In the genomic region with DNA sequence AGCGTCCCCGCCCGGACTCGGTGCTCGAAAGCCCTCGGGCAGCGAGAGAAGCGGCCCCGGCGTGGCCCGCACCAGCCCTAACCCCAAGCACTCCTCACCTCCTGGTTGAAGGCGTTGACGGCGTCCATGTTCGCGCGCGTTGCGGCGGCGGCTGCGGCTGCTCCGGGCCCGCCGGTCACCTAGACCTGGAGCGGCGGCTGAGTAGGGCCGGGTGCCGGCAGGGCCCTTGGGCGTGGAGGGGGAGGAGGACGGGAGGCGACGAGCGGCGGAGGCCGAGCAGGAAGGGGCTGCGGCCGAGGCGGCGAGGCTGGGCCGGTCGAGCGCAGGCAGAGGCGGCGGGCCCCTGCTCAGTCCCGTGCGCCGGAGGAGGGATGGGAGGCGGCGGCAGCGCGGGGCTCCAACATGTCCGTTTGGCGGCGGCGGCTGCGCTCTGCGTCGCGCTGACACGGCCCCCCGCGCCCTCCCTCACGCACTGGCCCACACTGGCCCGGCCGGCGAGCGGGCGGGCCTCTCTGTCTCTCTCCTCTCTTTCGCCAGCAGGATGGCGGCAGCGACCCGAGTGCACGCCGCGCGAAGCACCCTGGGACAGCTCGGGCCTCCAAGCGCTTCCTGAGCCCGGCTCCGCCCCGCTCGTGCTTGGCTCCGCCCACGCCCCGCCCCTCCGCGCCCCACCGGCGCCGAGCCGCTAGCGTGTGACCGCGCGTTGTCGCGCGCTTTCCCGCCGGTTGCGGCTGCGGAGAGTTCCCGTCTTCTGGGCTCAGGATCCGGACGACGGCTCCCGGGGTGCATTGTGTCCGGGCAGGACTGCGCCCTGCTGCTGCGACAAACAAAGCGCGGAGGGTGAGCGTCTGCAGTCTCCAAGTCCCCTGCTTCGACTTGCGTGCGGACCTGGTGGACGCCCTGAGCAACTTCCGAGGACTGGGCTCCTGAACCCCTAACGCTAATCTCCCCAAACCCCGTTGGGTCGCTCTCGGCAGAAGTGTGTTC, we compare ENCODE assay signal across 7 mouse cellular contexts. TPM values are rescaled to one million over a fixed set of nuclear protein-coding genes. Genes with fewer than 3 reads are reported as not detected.
DNase-seq lines count a peak whose midpoint lies in the region; ATAC-seq lines count a peak whose summit lies in the region.

A gene (minus strand): TSS at position 599 of the 987 bp plus-strand sequence.

- under 1% methylated on average over 115 of the region's 123 CpGs for WGBS in intestine, embryonic 15.5 days
- WGBS in midbrain, embryonic 10.5 days = under 1% methylated on average over 117 of the region's 123 CpGs

- ATAC-seq in intestine, embryonic 15.5 days = peak; percentile 96

- H3K27ac ChIP-seq in intestine, embryonic 15.5 days = peak within 1 kb of the TSS; percentile 97
- peak within 1 kb of the TSS; percentile 99 for H3K27ac ChIP-seq in midbrain, embryonic 10.5 days (replicated peaks)

- peaks cover 23% of the 10 kb centered on the region for H3K4me1 ChIP-seq in intestine, embryonic 15.5 days (replicated peaks)
- peaks cover 51% of the 10 kb centered on the region for H3K4me1 ChIP-seq in midbrain, embryonic 10.5 days

- no peaks in the 10 kb centered on the region for H3K9me3 ChIP-seq in intestine, embryonic 15.5 days
- no peaks in the 10 kb centered on the region for H3K9me3 ChIP-seq in midbrain, embryonic 10.5 days (replicated peaks)

- peak within 1 kb of the TSS; percentile 86 for H3K4me2 ChIP-seq in intestine, embryonic 15.5 days (replicated peaks)

- H3K36me3 ChIP-seq in intestine, embryonic 15.5 days = no peaks in the 10 kb centered on the region
- H3K36me3 ChIP-seq in midbrain, embryonic 10.5 days = peaks cover 6% of the 10 kb centered on the region; the same call in 1 of the 2 replicates

- H3K4me3 ChIP-seq in intestine, embryonic 15.5 days (replicated peaks) = peak within 1 kb of the TSS; percentile 100
- H3K4me3 ChIP-seq in midbrain, embryonic 10.5 days = peak within 1 kb of the TSS; percentile 100

- intact Hi-C loops in gastrocnemius, postnatal 36 days (cut with DNase I) = no loop called here
- intact Hi-C loops in left cerebral cortex, postnatal 25 days (cut with DNase I) = no loop called here

- H3K9ac ChIP-seq in intestine, embryonic 15.5 days = peak within 1 kb of the TSS; percentile 99

- DNase-seq in adrenal gland, adult 18-20 months (ENCODE audit: low spot score in 2 of 2) = peak; percentile 98
- peak; percentile 97 for DNase-seq in embryo, embryonic 11 days
- DNase-seq in gastrocnemius, postnatal 36 days = peak; percentile 92 to 95
- DNase-seq in left cerebral cortex, postnatal 25 days (ENCODE audit: low spot score in 2 of 2) = peak; percentile 97 to 98
- peak; percentile 96 for DNase-seq in midbrain, embryonic 10.5 days (ENCODE audit: low spot score)
- peak; percentile 94 for DNase-seq in right cerebral cortex, postnatal 4 days

- no peaks in the 10 kb centered on the region for H3K27me3 ChIP-seq in intestine, embryonic 15.5 days (replicated peaks)
- H3K27me3 ChIP-seq in midbrain, embryonic 10.5 days (ENCODE audit: low read depth, poor library complexity, severe bottlenecking) = no peaks in the 10 kb centered on the region

RNA-seq across cellular contexts. Expression of the gene that starts here (rescaled TPM):
- 10 to 100 TPM; 39.5 to 44.7 TPM for total RNA-seq in adrenal gland, adult 18-20 months (2021)
- total RNA-seq in gastrocnemius, postnatal 36 days (2021) = 10 to 100 TPM; 15.0 to 17.4 TPM
- 25.1 and 25.3 TPM in 2 replicates for polyA plus RNA-seq in intestine, embryonic 15.5 days (2015; fragmentation: Nextera tagmentation; extraction: Ambion mirVana)
- total RNA-seq in left cerebral cortex, postnatal 25 days (2021) = 10 to 100 TPM; 41.1 to 42.8 TPM
- 34.6 and 35.7 TPM in 2 replicates for polyA plus RNA-seq in midbrain, embryonic 10.5 days (2016; fragmentation: Nextera tagmentation; extraction: Ambion mirVana)

Comparison
In these comparisons a context has a peak if more than half of its experiments do, and no peak if none do; other contexts are left out.
1. Peak in every context shown above with its lines: DNase-seq, ATAC-seq, H3K4me3 ChIP-seq and H3K27ac ChIP-seq.